Mouse (Mus musculus) small intestine, adult 2 months (tissue): ENCODE results near the gene Shisa9.

Experiments
- CTCF ChIP-seq: fragments of 200-500 bp; IDR thresholded peaks from 2 replicates; pipeline ENCODE4 v1.5.1; 2012; ENCODE audit warnings: low read depth, mild to moderate bottlenecking, control low read depth, inconsistent platforms, low read length, moderate library complexity, mixed read lengths; ENCODE audit not compliant: insufficient replicate concordance, insufficient read length; ENCODE audit errors: extremely low read depth
- POLR2A ChIP-seq: fragments of 200-500 bp; IDR thresholded peaks from 2 replicates; pipeline ENCODE4 v1.6.1; 2012; ENCODE audit warnings: low read depth, mild to moderate bottlenecking, control low read depth, inconsistent platforms, low read length, moderate library complexity

DNA sequence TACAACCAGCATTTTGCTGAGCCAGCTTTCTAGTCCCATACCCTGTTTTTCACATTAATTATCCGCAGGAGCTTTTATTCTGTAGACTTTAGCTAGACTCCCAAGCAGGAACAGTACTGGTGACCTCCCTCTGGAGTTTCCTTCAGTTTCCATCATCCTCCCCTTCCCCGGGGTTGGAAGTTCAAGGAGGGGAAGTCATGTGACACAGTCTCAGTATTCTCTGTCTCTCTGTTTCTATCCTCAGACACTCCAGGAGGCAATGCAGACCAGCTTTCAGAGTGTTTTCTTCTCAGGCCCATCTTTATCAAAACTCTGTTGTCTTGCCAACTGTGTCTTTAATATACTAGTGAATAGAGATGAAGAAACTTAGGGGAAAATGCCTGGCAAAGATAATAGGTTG is 250.4 kb downstream of the Shisa9 start:
- TF ChIP-seq POLR2A (no peak), CTCF (no peak)
